Mouse (Mus musculus): ENCODE data around the gene Mapk13. TPM values are rescaled to one million over a fixed set of nuclear protein-coding genes. Genes with fewer than 3 reads are reported as not detected.
"Not testable (repeated sequence)": the region's sequence is repeated elsewhere in the genome, so short reads cannot be mapped to it uniquely, and the experiment has no call there.

The Mapk13 gene
- total RNA-seq, 1 experiment from 2014 or later = 0.73 TPM

GRCm38 (mm10) chr17:28809175-28809831 is 40.2 kb downstream of the Mapk13 start:
- ATAC-seq (replicated peaks; ENCODE audit: low read depth, poor library complexity, severe bottlenecking) = no peak

DNA sequence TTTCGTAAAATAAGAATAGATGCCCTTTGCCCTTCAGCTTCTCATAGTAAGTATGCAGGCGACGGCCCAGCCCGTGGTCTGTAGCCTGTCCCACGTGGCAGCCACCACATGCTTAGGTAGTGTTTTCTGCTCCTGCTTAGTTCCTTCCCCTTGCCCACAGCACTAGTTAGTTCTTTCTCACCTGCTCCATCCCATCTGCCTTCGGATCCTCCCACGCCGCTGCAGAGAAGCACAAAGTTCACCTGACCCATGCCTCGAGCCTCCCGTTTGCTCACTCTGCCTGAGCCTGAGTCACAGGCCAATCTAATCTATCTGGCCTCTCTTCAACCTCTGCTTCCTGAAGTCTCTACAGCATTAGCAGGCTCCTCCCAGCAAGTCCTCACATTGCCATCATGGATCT is 43.2 kb downstream of the Mapk13 start:
- ATAC-seq (replicated peaks; ENCODE audit: low read depth, poor library complexity, severe bottlenecking) = no peak

DNA sequence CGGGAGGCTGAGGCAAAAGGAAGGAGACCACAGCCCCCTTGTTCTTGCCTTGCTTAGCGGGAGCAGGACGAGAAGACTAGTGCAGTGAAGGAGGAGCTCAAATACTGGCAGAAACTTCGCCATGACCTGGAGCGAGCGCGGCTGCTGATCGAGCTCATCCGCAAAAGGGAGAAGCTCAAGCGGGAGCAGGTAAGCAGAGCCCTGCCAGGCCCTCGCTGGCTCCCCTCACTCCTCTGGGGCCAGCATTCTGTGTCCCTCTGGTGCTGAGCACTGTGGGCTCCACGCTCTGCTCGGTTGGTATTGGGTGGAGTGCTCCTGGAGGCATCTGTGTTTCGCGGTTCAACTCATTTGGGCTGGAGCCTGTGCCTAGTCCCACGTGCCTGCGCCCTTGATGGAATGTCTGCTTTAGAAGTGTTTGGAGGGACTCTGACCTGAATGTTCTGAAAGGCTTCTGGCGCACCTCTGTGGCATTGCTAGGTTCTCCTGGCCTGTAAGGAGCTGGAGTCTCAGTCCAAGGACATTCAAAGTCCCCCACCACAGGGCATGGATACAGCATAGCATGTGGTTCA is 45.5 kb downstream of the Mapk13 start:
- no peak for ATAC-seq (replicated peaks; ENCODE audit: low read depth, poor library complexity, severe bottlenecking)

DNA sequence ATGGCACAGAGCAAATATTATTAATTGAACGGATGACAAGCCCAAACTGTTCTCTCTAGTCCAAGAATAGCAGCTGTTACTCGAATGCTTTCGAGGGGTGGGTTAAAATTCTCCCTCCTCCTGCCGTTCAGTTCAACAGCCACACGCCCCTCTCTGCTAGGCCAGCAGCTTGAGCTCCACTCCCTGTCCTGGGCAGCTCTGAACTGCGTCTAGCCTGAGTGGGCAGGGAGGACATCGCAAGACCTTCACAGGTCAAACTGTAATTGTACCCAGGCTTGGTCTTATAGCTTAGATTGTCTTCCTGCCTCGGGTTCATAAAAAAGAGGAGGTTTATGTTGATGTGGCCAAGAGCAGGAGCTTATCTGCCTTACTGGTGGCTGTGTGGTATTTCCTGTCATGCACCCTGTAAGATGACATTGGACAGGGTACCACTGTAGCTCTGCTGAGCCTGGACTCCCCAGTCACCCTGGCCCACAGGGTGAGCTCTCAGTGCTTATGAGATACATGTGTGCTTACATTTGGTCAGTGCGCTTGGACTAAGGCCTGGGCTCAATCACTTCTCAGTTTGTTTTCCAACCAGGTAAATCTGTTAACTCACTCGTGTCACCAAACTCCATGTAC is 46.4 kb downstream of the Mapk13 start:
- peak; percentile 66 for ATAC-seq (replicated peaks; ENCODE audit: low read depth, poor library complexity, severe bottlenecking)

DNA sequence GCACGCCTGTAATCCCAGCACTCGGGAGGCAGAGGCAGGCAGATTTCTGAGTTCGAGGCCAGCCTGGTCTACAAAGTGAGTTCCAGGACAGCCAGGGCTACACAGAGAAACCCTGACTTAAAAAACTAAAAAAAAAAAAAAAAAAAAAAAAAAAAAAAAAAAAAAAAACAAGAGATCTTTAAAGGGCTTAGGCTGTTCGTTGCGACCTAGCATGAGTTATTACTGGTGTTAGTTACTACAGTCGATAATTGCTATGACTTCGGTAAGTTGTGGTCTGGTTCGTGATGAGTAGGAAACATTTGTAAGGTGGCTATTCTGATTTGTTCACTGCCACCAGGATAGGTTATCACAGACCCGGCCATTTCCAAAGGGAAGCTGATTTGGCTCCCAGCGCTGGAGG is 47.2 kb downstream of the Mapk13 start:
- not testable (repeated sequence) for ATAC-seq (replicated peaks; ENCODE audit: low read depth, poor library complexity, severe bottlenecking)

DNA sequence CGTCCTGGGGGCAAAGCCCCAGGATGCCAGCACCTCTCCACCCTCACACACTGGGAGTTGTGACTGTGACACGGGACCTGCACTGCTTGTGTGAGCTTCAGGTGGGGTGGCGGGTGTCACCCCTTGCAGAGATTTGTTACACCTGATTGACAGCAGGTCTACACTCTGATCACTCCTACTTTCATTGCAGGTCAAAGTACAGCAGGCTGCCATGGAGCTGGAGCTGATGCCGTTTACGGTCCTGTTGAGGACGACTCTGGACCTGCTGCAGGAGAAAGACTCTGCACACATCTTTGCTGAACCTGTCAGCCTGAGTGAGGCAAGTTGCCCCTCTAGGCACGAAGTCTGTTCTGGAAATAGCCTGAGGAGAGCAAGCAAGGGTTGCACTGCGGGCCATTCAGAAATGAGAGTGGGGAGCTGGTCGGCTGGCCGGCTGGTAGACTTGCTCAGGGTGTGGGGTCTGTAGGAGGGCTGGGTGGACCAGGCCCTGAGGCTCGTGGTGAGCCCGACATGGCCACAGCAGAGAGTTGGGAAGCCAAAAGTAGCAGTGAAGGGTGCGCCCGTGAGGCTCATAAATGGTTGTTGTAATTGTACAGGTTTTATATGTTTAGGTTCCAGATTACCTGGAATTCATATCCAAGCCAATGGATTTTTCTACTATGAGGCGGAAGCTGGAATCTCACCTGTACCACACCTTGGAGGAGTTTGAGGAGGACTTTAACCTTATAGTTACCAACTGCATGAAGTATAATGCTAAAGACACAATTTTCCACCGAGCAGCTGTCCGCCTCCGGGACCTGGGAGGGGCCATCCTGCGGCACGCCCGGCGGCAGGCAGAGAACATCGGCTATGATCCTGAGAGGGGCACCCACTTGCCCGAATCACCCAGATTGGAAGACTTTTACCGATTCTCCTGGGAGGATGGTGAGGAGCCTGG is 48.0 kb downstream of the Mapk13 start:
- ATAC-seq (replicated peaks; ENCODE audit: low read depth, poor library complexity, severe bottlenecking) = no peak

DNA sequence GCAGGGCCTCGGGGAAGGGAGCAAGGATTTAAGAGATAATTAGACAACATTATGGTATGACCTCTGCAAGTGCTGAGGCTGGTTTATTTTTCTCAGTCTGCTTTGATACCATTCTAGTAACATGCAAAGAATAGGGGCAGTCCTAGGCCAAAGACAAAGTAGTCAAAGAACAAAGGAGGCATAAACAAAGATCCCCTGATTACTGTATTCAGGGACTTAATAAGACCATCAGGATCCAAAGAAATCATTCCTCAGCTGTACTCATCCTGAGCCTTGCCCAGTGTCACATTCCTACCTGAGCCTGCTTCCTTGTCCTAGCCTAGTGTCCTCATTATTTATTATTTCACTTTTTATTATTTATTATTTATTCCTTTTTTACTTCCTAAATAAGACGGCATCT is 51.1 kb downstream of the Mapk13 start:
- no peak for ATAC-seq (replicated peaks; ENCODE audit: low read depth, poor library complexity, severe bottlenecking)

- peak; percentile 89 for ATAC-seq (replicated peaks; ENCODE audit: low read depth, poor library complexity, severe bottlenecking)
Measured at GRCm38 (mm10) chr17:28823004-28823745, 54.1 kb downstream of the Mapk13 start.

GRCm38 (mm10) chr17:28823749-28824148 is 54.7 kb downstream of the Mapk13 start:
- no peak for ATAC-seq (replicated peaks; ENCODE audit: low read depth, poor library complexity, severe bottlenecking)

- no peak for ATAC-seq (replicated peaks; ENCODE audit: low read depth, poor library complexity, severe bottlenecking)
Measured at GRCm38 (mm10) chr17:28824896-28825295, 55.8 kb downstream of the Mapk13 start.

DNA sequence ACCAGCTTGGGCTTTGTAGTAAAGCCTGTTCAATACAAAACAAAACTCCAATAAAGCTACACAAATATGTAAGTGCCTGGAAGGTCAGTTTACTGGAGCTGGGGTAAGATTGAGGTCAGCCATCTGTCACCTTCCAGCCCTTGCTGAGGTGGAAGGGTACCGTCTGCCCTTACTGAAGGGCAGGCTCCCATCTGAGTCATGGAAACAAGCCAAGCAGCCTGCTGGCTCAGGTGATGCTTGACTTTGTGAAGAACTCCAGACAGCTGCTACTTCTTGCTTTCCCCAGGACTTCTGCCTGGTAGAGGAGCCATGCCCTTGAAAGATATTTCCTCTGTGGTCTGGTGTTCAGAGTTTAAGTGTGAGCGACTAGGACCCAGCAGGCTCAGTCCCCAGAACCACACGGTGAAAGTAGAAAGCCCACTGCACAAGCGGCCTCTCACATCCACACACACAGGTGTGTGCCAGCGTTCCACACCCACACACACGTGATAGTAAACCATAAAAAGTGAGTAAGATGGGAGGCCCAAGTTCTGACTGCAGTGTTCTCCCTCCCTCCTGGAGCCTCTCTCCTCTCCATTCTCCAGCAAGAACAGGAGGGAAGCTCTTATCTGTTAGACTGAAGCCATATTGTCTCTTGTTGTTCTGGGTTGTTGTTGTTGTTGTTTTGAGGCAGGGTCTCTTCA is 56.4 kb downstream of the Mapk13 start:
- no peak for ATAC-seq (replicated peaks; ENCODE audit: low read depth, poor library complexity, severe bottlenecking)

- ATAC-seq (replicated peaks; ENCODE audit: low read depth, poor library complexity, severe bottlenecking) = no peak
Measured at GRCm38 (mm10) chr17:28827665-28828231, 58.7 kb downstream of the Mapk13 start.

DNA sequence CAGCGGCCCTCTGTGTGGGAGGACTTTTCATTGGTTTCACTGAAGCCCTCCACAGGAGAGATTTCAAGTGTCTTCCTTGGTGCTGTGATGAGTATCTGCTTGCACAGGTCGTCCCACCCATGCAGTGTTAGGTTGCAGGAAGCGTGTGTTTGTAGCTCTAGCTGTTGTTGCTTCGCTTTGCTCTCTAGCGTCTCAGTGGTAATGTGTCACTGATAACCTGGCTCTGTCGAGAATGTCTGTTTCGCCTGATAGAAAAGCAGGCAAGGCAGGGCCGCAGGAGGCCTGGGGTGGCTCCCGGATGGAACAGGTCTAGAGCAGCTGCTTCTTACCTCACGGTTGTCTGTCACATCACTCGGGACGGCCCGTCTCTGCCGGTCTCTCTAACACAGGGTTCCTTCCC is 60.0 kb downstream of the Mapk13 start:
- peak; percentile 43; the same call in 1 of the 2 replicates for ATAC-seq (replicated peaks; ENCODE audit: low read depth, poor library complexity, severe bottlenecking)

Other genes starting within 250 kb of the Mapk13 start
- not detected in 2 replicates for gene Armc12, start 238.5 kb upstream of the Mapk13 start, total RNA-seq (2017)
- not detected in 2 replicates for gene Clpsl2, start 219.9 kb upstream of the Mapk13 start, total RNA-seq (2017)
- not detected in 2 replicates for gene Clps, start 208.5 kb upstream of the Mapk13 start, total RNA-seq (2017)
- not detected in 2 replicates for gene Lhfpl5, start 193.7 kb upstream of the Mapk13 start, total RNA-seq (2017)
- 126 and 167 TPM in 2 replicates for gene Srpk1, start 146.6 kb upstream of the Mapk13 start, total RNA-seq (2017)
- gene Slc26a8, start 79.1 kb upstream of the Mapk13 start, total RNA-seq (2017) = 1.1 TPM in 1 of 2 replicates, not detected in the other
- gene Mapk14, start 78.0 kb upstream of the Mapk13 start, total RNA-seq (2017) = 81.4 and 94.2 TPM in 2 replicates
- gene AC170998.1, start 43.2 kb upstream of the Mapk13 start, total RNA-seq (2017) = 3.4 TPM in 1 of 2 replicates, not detected in the other
- gene Brpf3, start 31.8 kb downstream of the Mapk13 start, total RNA-seq (2017) = 8.6 and 9.7 TPM in 2 replicates
- gene Pnpla1, start 89.1 kb downstream of the Mapk13 start, total RNA-seq (2017) = not detected in 2 replicates
- gene 4930539E08Rik, start 146.0 kb downstream of the Mapk13 start, total RNA-seq (2017) = 1.0 and 1.6 TPM in 2 replicates
- not detected in 2 replicates for gene Pxt1, start 174.5 kb downstream of the Mapk13 start, total RNA-seq (2017)
- 73.9 and 83.7 TPM in 2 replicates for gene Kctd20, start 182.7 kb downstream of the Mapk13 start, total RNA-seq (2017)
- 94.7 and 123 TPM in 2 replicates for gene Stk38, start 238.7 kb downstream of the Mapk13 start, total RNA-seq (2017)